Mouse (Mus musculus) adrenal gland, adult 10 weeks (tissue): ENCODE data around the gene Vmn1r157. TPM values are rescaled to one million over a fixed set of nuclear protein-coding genes. Genes with fewer than 3 reads are reported as not detected.

Experiments
- polyA plus RNA-seq: library from polyadenylated mRNA; stranded (reverse); fragments of 350-450 nt; fragmentation: Illumina TruSeq; extraction: RNeasy Lipid Tissue Mini Kit (QIAGEN cat#74804); gene quantifications from one replicate; pipeline ENCODE4 v1.2.3, GENCODE M21; 2014; ENCODE audit warnings: low read depth, low replicate concordance

The Vmn1r157 gene
- not detected for polyA plus RNA-seq

GRCm38 (mm10) chr7:22761397-22761796 is at the start of gene Vmn1r157:
TSS of gene Vmn1r157 (plus strand) at chr7:22761697.

GRCm38 (mm10) chr7:22719610-22720009 is 41.9 kb upstream of the Vmn1r157 start, which contains the start of gene Gm4567:
TSS of gene Gm4567 (minus strand) at chr7:22719710.

GRCm38 (mm10) chr7:22790682-22791081 is 29.2 kb downstream of the Vmn1r157 start, which contains the start of gene Vmn1r158:
TSS of gene Vmn1r158 (minus strand) at chr7:22790782.

Other genes starting within 250 kb of the Vmn1r157 start
- gene Vmn1r152, start 238.7 kb upstream of the Vmn1r157 start, polyA plus RNA-seq = not detected
- gene Gm8677, start 226.8 kb upstream of the Vmn1r157 start, polyA plus RNA-seq = not detected
- not detected for gene Gm4201, start 196.4 kb upstream of the Vmn1r157 start, polyA plus RNA-seq
- not detected for gene Gm4565, start 173.6 kb upstream of the Vmn1r157 start, polyA plus RNA-seq
- gene Vmn1r155, start 103.7 kb upstream of the Vmn1r157 start, polyA plus RNA-seq = not detected
- gene Gm8693, start 69.4 kb upstream of the Vmn1r157 start, polyA plus RNA-seq = not detected
- gene Gm4567, start 42.0 kb upstream of the Vmn1r157 start, polyA plus RNA-seq = not detected
- not detected for gene Vmn1r158, start 29.1 kb downstream of the Vmn1r157 start, polyA plus RNA-seq
- gene Vmn1r159, start 81.9 kb downstream of the Vmn1r157 start, polyA plus RNA-seq = not detected
- gene Vmn1r160, start 109.5 kb downstream of the Vmn1r157 start, polyA plus RNA-seq = not detected
- gene Gm4214, start 223.0 kb downstream of the Vmn1r157 start, polyA plus RNA-seq = not detected